Mouse (Mus musculus) embryonic facial prominence, embryonic 11.5 days (tissue): Measurements from ENCODE around the gene Tmem201. TPM values are rescaled to one million over a fixed set of nuclear protein-coding genes. Genes with fewer than 3 reads are reported as not detected.

Experiments used
- ATAC-seq: fragments of 200-750 bp; cut with Nextera tagmentation; replicated peaks from 2 replicates; pipeline ENCODE4 v1.8.0; 2017; ENCODE audit warnings: low read depth; ENCODE audit not compliant: insufficient number of reproducible peaks, low FRiP score, low TSS enrichment
- DNase-seq: peaks from one replicate; pipeline ENCODE4 v3.0.0-alpha.2; 2015; ENCODE audit warnings: low spot score
- H3K27ac ChIP-seq: fragments of 300-500 bp; sonication (generic); replicated peaks from 2 replicates; pipeline ENCODE4 v1.5.1; 2014; ENCODE audit warnings: mild to moderate bottlenecking, low read depth, low read length, control low read depth
- H3K27me3 ChIP-seq: fragments of 300-500 bp; sonication (generic); 2 replicates; pipeline ENCODE4 v1.6.1; 2014; ENCODE audit warnings: mild to moderate bottlenecking, low read length, moderate library complexity, mixed read lengths; ENCODE audit not compliant: control insufficient read depth, insufficient read depth
- H3K36me3 ChIP-seq: fragments of 300-500 bp; sonication (generic); replicated peaks from 2 replicates; pipeline ENCODE4 v1.6.1; 2014; ENCODE audit warnings: low read depth, mild to moderate bottlenecking, low read length, moderate library complexity, mixed read lengths; ENCODE audit not compliant: control insufficient read depth, insufficient read depth
- H3K4me1 ChIP-seq: fragments of 300-500 bp; sonication (generic); 2 replicates; pipeline ENCODE4 v1.6.1; 2014; ENCODE audit warnings: low read length, mixed read lengths; ENCODE audit not compliant: control insufficient read depth, insufficient read depth
- H3K4me2 ChIP-seq: fragments of 300-500 bp; sonication (generic); 2 replicates; pipeline ENCODE4 v1.6.1; 2014; ENCODE audit warnings: low read depth, mild to moderate bottlenecking, control low read depth, low read length, moderate library complexity
- H3K4me3 ChIP-seq: fragments of 300-500 bp; sonication (generic); 2 replicates; pipeline ENCODE4 v1.5.1; 2014; ENCODE audit warnings: low read depth, low read length, control low read depth
- H3K9ac ChIP-seq: fragments of 300-500 bp; sonication (generic); replicated peaks from 2 replicates; pipeline ENCODE4 v1.6.1; 2014; ENCODE audit warnings: mild to moderate bottlenecking, control low read depth, low read length
- H3K9me3 ChIP-seq: fragments of 300-500 bp; sonication (generic); replicated peaks from 2 replicates; pipeline ENCODE4 v1.6.1; 2016; ENCODE audit warnings: mild to moderate bottlenecking, low read length, inconsistent platforms, mixed read lengths; ENCODE audit not compliant: control insufficient read depth
- WGBS: fragments of 180-500 bp; shearing (Covaris S2); extraction: QIAGEN DNeasy Blood & Tissue Kit; methylation state at CpG from one replicate; pipeline ENCODE4 v1.1.7; 2014; 5-methylcytosine and 5-hydroxymethylcytosine counted together
- polyA plus RNA-seq: library from polyadenylated mRNA; unstranded; fragments of >200 nt; fragmentation: Nextera tagmentation; extraction: Ambion mirVana; gene quantifications from 2 replicates; pipeline ENCODE4 v1.2.1, GENCODE M21; 2014

The Tmem201 gene
- polyA plus RNA-seq, 1 experiment from 2014 or later: 17.5 TPM

DNA sequence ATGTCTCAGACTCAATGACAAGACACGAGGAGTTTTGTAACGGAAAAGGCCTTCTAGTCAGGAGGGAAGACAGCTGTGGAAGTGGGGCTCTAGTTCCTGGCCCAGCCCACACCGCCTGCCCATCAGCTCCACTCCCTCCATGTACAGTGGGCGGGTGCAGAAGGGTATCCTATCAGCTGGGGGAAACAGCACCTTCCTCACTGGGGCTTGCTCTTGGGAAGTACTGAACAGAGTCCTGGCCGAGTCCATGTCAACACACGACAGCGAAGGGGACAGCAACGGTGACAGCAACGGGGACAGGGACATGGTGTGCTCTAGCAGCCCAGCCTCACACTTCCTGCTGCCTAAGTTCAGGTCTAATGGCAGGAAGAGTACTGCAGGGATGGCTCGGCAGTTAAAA, 5.0 kb downstream of the Tmem201 start:
- no peak overlapping the region for H3K27ac ChIP-seq
- peaks cover 4% of the 10 kb centered on the region for H3K4me1 ChIP-seq
- H3K9ac ChIP-seq: no peak overlapping the region
- no peaks in the 10 kb centered on the region for H3K27me3 ChIP-seq
- H3K4me3 ChIP-seq: no peak overlapping the region
- H3K4me2 ChIP-seq: no peak overlapping the region
- ATAC-seq (no peak), DNase-seq (no peak)
- 77% methylated on average over 10 of the region's 10 CpGs for WGBS
- H3K9me3 ChIP-seq: no peaks in the 10 kb centered on the region
- peaks cover 20% of the 10 kb centered on the region for H3K36me3 ChIP-seq

DNA sequence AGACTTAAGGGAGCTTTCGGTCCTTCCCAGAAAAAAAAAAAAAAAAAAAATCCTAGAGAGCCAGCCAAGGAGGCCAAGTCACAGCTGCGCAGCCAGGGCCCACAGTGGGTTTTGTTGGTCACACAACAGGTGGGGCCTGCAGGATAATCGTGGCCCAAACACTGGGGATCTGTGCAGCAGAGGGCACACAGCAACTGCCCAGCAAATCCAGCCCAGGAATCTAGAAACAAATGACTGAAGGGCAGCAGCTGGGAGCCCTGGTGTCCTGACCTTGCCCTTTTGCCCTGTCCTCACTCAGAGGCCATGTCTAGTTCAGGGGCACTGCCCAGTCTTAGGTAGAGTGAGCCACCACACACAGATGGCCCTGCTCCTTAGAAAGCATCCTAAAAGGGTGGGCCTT, 5.5 kb downstream of the Tmem201 start:
- ATAC-seq (no peak), DNase-seq (no peak)
- Histone ChIP-seq H3K27ac (no peak overlapping the region), H3K36me3 (peaks cover 23% of the 10 kb centered on the region), H3K4me3 (no peak overlapping the region), H3K27me3 (no peaks in the 10 kb centered on the region), H3K4me1 (peaks cover 4% of the 10 kb centered on the region), H3K4me2 (no peak overlapping the region), H3K9me3 (no peaks in the 10 kb centered on the region), H3K9ac (no peak overlapping the region)
- 78% methylated on average over 3 of the region's 3 CpGs for WGBS

DNA sequence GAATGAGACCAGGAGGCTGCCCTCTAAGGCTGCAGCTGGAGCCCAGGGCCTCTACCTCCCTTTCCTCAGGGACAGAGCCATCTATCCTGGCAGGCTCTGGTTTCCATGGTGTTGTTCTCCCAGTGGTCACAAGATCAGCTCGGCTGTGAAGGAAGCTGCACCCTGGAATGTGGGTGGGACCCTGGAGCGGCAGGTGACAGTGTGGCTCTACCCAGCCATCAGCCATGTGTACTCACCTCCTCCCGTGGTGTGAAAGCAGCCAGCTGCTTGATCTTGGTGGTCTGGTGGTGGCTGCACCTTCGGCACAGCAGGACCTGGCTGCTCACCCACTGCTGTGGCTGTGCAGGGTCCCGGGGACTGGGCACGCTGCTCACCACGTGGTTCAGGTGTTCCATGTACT, 7.0 kb downstream of the Tmem201 start:
- H3K9me3 ChIP-seq: no peaks in the 10 kb centered on the region
- no peak overlapping the region for H3K27ac ChIP-seq
- no peak for ATAC-seq
- DNase-seq: no peak
- no peak overlapping the region for H3K4me2 ChIP-seq
- no peak overlapping the region for H3K9ac ChIP-seq
- H3K27me3 ChIP-seq: no peaks in the 10 kb centered on the region
- no peak overlapping the region for H3K4me3 ChIP-seq
- H3K4me1 ChIP-seq: peaks cover 4% of the 10 kb centered on the region
- peaks cover 27% of the 10 kb centered on the region for H3K36me3 ChIP-seq
- WGBS: 81% methylated on average over 7 of the region's 7 CpGs

DNA sequence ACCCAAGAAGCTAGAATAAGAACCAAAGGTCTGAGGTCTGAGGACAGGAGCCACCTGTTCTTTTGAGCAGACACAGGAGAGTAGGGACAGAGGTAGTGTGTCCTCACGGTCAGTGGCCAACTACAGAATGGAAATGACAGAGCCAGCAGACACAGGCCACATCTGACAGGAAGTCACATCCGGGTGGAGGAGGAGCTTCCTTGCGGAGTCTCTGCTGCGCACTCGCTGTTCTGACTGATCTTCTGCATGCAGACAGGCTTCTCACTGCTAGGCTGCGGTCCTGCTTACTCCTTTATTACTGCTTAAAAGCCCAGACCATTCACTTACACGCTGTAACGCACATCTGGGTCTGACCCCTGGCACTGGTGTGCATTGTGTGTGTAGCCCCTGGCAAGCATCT, 9.0 kb downstream of the Tmem201 start:
- Histone ChIP-seq H3K36me3 (peaks cover 27% of the 10 kb centered on the region), H3K9ac (no peak overlapping the region), H3K4me3 (no peak overlapping the region), H3K9me3 (no peaks in the 10 kb centered on the region), H3K27me3 (no peaks in the 10 kb centered on the region), H3K4me1 (peaks cover 4% of the 10 kb centered on the region), H3K4me2 (no peak overlapping the region), H3K27ac (no peak overlapping the region)
- DNase-seq (no peak), ATAC-seq (no peak)
- WGBS: 74% methylated on average over 8 of the region's 8 CpGs

DNA sequence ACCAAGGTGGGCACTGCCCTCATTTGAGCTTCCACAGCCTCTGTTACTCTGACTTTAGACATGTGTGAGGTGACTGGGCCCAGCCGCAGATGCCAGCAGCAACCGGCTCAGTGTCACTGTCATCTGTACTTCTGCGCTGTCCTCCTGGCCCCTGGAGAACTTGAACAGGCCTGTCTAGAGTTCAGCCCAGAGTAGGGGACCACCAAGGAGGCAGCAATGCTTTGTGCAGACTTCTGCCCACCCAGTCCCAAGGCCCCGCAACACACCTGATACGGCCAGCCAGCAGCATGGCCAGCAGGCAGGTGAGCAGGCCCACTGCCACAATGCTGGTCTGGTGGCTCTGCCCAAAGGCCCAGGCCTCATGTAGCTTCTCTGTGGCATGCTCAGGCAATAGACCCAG, 10.2 kb downstream of the Tmem201 start:
- Histone ChIP-seq H3K4me3 (no peak overlapping the region), H3K9me3 (no peaks in the 10 kb centered on the region), H3K27me3 (no peaks in the 10 kb centered on the region), H3K4me2 (no peak overlapping the region), H3K9ac (no peak overlapping the region), H3K36me3 (peaks cover 27% of the 10 kb centered on the region), H3K4me1 (no peaks in the 10 kb centered on the region; the same call in 1 of the 2 replicates), H3K27ac (no peak overlapping the region)
- DNase-seq (no peak), ATAC-seq (no peak)
- 95% methylated on average over 5 of the region's 5 CpGs for WGBS

DNA sequence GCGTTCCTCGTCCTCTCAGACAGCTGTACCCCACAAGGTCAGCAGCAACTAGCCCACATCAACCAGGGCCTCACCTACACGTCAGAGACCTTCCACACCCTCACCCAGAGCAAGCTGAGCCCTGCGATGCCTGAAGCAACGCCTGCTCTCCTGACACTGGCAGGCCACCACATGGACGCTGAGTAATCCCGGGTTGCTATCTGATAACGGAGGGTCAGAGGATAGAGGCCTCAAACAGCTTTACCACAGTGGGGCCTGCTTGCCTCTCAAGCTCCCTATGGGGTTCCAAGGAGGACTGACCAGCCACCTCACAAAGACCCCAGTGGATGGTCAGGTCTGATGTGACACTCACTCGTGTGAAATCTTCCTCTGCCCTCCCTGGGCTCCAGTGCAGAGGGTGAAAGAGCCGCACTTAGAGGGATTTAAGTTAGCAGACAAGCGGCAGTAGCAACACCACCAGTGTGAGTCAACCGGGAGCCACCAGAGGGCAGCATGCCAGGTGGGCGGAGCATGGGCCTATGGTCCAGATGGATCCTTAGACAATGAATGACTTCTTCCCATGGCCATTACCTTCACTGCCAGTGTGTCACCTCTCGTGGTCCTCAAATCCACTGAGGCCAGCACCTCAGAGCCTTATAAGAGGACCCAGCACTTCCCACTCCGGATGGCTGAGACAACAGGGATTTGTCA, 12.0 kb downstream of the Tmem201 start:
- H3K36me3 ChIP-seq: peaks cover 26% of the 10 kb centered on the region
- WGBS: 71% methylated on average over 15 of the region's 15 CpGs
- H3K4me2 ChIP-seq: no peak overlapping the region
- H3K9me3 ChIP-seq: no peaks in the 10 kb centered on the region
- no peaks in the 10 kb centered on the region for H3K27me3 ChIP-seq
- DNase-seq (peak; percentile 60), ATAC-seq (no peak)
- no peak overlapping the region for H3K9ac ChIP-seq
- H3K4me1 ChIP-seq: no peaks in the 10 kb centered on the region
- H3K27ac ChIP-seq: no peak overlapping the region
- no peak overlapping the region for H3K4me3 ChIP-seq

DNA sequence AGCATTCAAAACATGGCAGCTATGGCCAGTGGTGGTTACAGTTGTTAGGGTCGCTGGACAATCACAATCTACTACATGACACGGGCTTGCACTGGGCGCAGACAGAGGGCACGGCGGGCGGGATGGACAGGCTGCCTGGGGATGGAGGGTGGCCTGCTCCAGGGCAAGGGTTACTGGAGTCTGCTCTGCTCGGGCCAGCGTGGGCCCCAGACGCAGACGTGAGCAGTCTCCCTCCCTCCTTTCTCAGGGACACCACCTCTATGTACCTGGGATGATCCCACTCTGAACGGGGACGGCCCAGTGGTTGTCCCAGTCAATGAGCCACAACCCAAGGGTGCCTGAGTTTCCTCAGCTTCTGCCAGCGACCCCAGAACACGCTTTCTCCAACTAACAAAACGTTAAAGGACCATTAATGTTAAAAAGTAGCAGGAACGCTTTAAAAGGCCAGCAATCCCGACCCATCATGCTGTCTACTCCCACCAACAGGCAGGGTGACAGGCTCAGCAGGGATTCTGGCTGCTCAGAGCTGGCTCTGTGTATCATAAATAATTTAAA, 12.9 kb downstream of the Tmem201 start:
- Histone ChIP-seq H3K4me3 (no peak overlapping the region), H3K9ac (no peak overlapping the region), H3K4me1 (no peaks in the 10 kb centered on the region), H3K9me3 (no peaks in the 10 kb centered on the region), H3K27me3 (no peaks in the 10 kb centered on the region), H3K36me3 (peaks cover 26% of the 10 kb centered on the region), H3K27ac (no peak overlapping the region), H3K4me2 (no peak overlapping the region)
- ATAC-seq (no peak), DNase-seq (no peak)
- 94% methylated on average over 17 of the region's 17 CpGs for WGBS

- 77% methylated on average over 17 of the region's 17 CpGs for WGBS
- no peak overlapping the region for H3K4me2 ChIP-seq
- peak; percentile 59 for DNase-seq
- ATAC-seq: no peak
- H3K27me3 ChIP-seq: no peaks in the 10 kb centered on the region
- no peaks in the 10 kb centered on the region for H3K9me3 ChIP-seq
- H3K36me3 ChIP-seq: peaks cover 27% of the 10 kb centered on the region
- no peak overlapping the region for H3K27ac ChIP-seq
- no peaks in the 10 kb centered on the region for H3K4me1 ChIP-seq
- no peak overlapping the region for H3K9ac ChIP-seq
- H3K4me3 ChIP-seq: no peak overlapping the region
These were observed 13.8 kb downstream of the Tmem201 start for GRCm38 (mm10) chr4:149723855-149724731.
